Mouse (Mus musculus): Measurements from ENCODE around the gene Blvrb. TPM values are rescaled to one million over a fixed set of nuclear protein-coding genes. Genes with fewer than 3 reads are reported as not detected.
"Not testable (repeated sequence)": the region's sequence is repeated elsewhere in the genome, so short reads cannot be mapped to it uniquely, and the experiment has no call there.

Blvrb gene
- total and polyA plus RNA-seq, 2 experiments from 2014 or later = 19.7 to 23.4 TPM

DNA sequence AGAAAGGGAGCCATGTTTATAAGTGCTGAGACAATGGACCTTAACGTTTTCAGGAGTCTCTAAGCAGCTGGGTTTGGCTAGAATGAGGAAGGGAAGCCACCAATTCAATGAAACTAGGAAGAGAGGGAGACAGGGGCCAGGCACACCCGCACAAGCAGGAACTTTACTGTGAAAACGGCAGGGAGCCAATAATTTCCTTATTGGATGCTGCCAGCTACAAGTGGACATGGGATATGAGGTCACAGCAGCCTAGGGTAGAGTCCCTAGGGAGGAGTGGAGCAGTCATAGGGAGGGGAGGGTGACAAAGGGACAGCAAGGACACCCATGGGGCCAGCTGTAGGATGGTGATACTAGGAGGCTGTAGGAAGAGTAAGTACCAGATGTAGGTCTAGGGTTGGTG is 45.2 kb downstream of the Blvrb start:
- TF ChIP-seq CTCF (IDR thresholded peaks at IDR 0.05; ENCODE audit: low read depth) = no peak
- H3K4me3 ChIP-seq (ENCODE audit: low read length) = no peak overlapping the region
- WGBS = 65% methylated on average over 3 of the region's 3 CpGs
- H3K9ac ChIP-seq (replicated peaks; ENCODE audit: low read length) = no peak overlapping the region
- no peak overlapping the region for H3K4me2 ChIP-seq (ENCODE audit: low read depth, low read length)
- H3K4me1 ChIP-seq (ENCODE audit: insufficient read depth, low read length) = no peaks in the 10 kb centered on the region
- no peaks in the 10 kb centered on the region for H3K27me3 ChIP-seq (ENCODE audit: insufficient read depth, low read length)
- no peak overlapping the region for H3K27ac ChIP-seq
- DNase-seq (ENCODE audit: low spot score) = no peak
- H3K36me3 ChIP-seq (ENCODE audit: insufficient read depth, low read length) = no peaks in the 10 kb centered on the region
- no peaks in the 10 kb centered on the region for H3K9me3 ChIP-seq (ENCODE audit: low read length)
- ATAC-seq = no peak

GRCm38 (mm10) chr7:27493450-27493849 is 45.7 kb downstream of the Blvrb start:
- no peak for TF ChIP-seq CTCF (IDR thresholded peaks at IDR 0.05; ENCODE audit: low read depth)
- H3K27ac ChIP-seq = no peak overlapping the region
- no peak overlapping the region for H3K4me2 ChIP-seq (ENCODE audit: low read depth, low read length)
- no peak for DNase-seq (ENCODE audit: low spot score)
- H3K4me1 ChIP-seq (ENCODE audit: insufficient read depth, low read length) = no peaks in the 10 kb centered on the region
- WGBS = 83% methylated on average over 5 of the region's 5 CpGs
- H3K27me3 ChIP-seq (ENCODE audit: insufficient read depth, low read length) = no peaks in the 10 kb centered on the region
- no peak overlapping the region for H3K4me3 ChIP-seq (ENCODE audit: low read length)
- no peak for ATAC-seq
- no peak overlapping the region for H3K9ac ChIP-seq (replicated peaks; ENCODE audit: low read length)
- no peaks in the 10 kb centered on the region for H3K36me3 ChIP-seq (ENCODE audit: insufficient read depth, low read length)
- no peaks in the 10 kb centered on the region for H3K9me3 ChIP-seq (ENCODE audit: low read length)

DNA sequence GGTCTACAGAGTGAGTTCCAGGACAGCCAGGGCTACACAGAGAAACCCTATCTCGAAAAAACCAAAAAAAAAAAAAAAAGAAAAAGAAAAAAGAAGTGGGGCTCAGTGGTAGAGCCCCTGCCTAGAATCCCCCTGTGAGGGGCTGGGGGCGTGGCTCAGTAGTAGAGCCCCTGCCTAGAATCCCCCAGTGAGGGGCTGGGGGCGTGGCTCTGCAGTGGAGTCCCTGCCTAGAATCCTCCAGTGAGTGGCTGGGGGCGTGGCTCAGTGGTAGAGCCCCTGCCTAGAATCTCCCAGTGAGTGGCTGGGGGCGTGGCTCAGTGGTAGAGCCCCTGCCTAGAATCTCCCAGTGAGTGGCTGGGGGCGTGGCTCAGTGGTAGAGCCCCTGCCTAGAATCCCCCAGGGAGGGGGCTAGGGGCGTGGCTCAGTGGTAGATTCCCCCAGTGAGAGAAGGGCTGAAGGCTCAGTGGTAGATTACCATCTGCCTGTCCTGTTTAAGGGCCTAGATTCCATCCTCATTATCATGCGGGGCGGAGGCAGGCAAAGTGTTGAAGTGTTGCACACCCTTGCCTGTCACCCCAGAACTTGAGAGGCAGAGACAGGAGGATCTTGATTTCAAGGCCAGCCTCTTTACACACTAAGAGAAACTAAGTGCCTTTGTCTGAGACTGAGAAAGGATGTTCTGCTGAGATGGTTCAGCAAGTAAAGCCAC is 47.0 kb downstream of the Blvrb start:
- not testable (repeated sequence) for H3K4me1 ChIP-seq (ENCODE audit: insufficient read depth, low read length); H3K4me2 ChIP-seq (ENCODE audit: low read depth, low read length); H3K36me3 ChIP-seq (ENCODE audit: insufficient read depth, low read length); H3K4me3 ChIP-seq (ENCODE audit: low read length); DNase-seq (ENCODE audit: low spot score); H3K9me3 ChIP-seq (ENCODE audit: low read length); ATAC-seq; H3K27me3 ChIP-seq (ENCODE audit: insufficient read depth, low read length); H3K27ac ChIP-seq; H3K9ac ChIP-seq (replicated peaks; ENCODE audit: low read length)
- 90% methylated on average over 8 of the region's 9 CpGs for WGBS

DNA sequence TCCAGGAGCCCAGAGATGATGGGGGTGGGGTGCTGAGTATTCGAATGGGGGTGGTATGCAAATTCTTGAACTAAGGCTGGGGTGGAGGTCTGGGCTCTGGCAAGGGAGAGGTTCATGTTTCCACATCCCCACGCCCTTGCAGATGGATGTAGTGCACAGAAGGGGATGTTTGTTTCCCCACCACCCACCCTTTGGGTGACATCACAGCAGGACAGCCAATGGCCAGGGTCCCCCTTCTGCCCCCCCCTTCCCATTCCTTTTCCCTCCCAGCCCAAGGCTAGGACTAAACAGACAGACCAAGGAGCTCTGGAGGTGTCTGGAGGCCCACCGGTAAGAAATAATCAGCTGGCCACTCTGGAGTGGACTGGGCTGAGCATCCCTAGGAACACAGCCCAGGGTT is 51.3 kb downstream of the Blvrb start, which contains the start of gene Prx:
TSS of gene Prx (plus strand) at position 289 of the 400 bp plus-strand sequence.
- no peaks in the 10 kb centered on the region for H3K9me3 ChIP-seq (ENCODE audit: low read length)
- no peak for TF ChIP-seq CTCF (IDR thresholded peaks at IDR 0.05; ENCODE audit: low read depth)
- no peaks in the 10 kb centered on the region for H3K27me3 ChIP-seq (ENCODE audit: insufficient read depth, low read length)
- H3K27ac ChIP-seq = no peak within 1 kb of the TSS
- ATAC-seq (no peak), DNase-seq (ENCODE audit: low spot score) (no peak)
- no peak within 1 kb of the TSS for H3K9ac ChIP-seq (replicated peaks; ENCODE audit: low read length)
- no peak within 1 kb of the TSS for H3K4me3 ChIP-seq (ENCODE audit: low read length)
- H3K4me1 ChIP-seq (ENCODE audit: insufficient read depth, low read length) = no peaks in the 10 kb centered on the region
- H3K4me2 ChIP-seq (ENCODE audit: low read depth, low read length) = no peak within 1 kb of the TSS
- H3K36me3 ChIP-seq (ENCODE audit: insufficient read depth, low read length) = no peaks in the 10 kb centered on the region
- WGBS = 62% methylated on average over 3 of the region's 3 CpGs

- no peaks in the 10 kb centered on the region for H3K4me1 ChIP-seq (ENCODE audit: insufficient read depth, low read length)
- no peaks in the 10 kb centered on the region for H3K36me3 ChIP-seq (ENCODE audit: insufficient read depth, low read length)
- H3K4me2 ChIP-seq (ENCODE audit: low read depth, low read length) = no peak overlapping the region
- H3K4me3 ChIP-seq (ENCODE audit: low read length) = no peak overlapping the region
- no peak for TF ChIP-seq CTCF (IDR thresholded peaks at IDR 0.05; ENCODE audit: low read depth)
- 71% methylated on average over 4 of the region's 4 CpGs for WGBS
- H3K9me3 ChIP-seq (ENCODE audit: low read length) = no peaks in the 10 kb centered on the region
- ATAC-seq (no peak), DNase-seq (ENCODE audit: low spot score) (no peak)
- H3K27ac ChIP-seq = no peak overlapping the region
- no peak overlapping the region for H3K9ac ChIP-seq (replicated peaks; ENCODE audit: low read length)
- no peaks in the 10 kb centered on the region for H3K27me3 ChIP-seq (ENCODE audit: insufficient read depth, low read length)
Observed at GRCm38 (mm10) chr7:27501620-27502019, 53.8 kb downstream of the Blvrb start.

DNA sequence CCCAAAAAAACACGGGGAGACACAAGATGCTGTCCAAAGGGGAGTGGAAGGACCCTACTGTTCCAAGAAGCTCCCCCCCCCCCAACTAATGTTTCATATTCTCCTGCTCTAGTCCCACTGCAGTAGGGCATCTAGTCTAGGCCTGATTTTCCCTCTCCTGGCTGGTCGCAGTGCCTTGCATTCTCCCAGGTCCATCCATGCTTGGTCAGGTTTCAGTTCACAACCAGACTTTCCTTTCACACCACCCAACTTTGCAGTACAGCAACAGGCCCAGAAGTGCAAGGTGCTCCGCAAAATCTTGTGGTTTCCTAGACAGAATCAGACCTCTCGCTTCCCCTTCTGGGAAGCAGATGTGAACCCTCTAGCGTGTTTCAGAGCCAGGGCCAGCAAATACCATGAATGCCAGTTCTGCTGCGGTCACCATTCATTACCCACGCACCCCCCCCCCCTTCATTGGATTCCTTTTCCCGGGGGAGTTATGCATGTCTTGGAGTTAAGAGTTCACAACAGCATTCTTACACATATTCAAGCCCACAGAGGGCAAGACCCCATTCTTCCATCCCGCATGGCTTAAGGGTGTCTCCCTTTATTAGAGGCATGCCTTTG is 59.1 kb downstream of the Blvrb start:
- H3K36me3 ChIP-seq (ENCODE audit: insufficient read depth, low read length) = no peaks in the 10 kb centered on the region
- peak overlapping the region; percentile 44 for H3K4me3 ChIP-seq (ENCODE audit: low read length)
- peak overlapping the region; percentile 94; the same call in 1 of the 2 replicates for H3K27ac ChIP-seq
- no peaks in the 10 kb centered on the region for H3K27me3 ChIP-seq (ENCODE audit: insufficient read depth, low read length)
- H3K4me1 ChIP-seq (ENCODE audit: insufficient read depth, low read length) = 0 out of 2 replicates have a peak, but pooled peaks cover 5% of the 10 kb centered on the region
- no peak for ATAC-seq
- DNase-seq (ENCODE audit: low spot score) = no peak
- H3K9me3 ChIP-seq (ENCODE audit: low read length) = no peaks in the 10 kb centered on the region
- no peak overlapping the region for H3K9ac ChIP-seq (replicated peaks; ENCODE audit: low read length)
- TF ChIP-seq CTCF (IDR thresholded peaks at IDR 0.05; ENCODE audit: low read depth) = no peak
- peak overlapping the region; percentile 53 for H3K4me2 ChIP-seq (ENCODE audit: low read depth, low read length)
- 37% methylated on average over 9 of the region's 9 CpGs for WGBS

All from hindbrain, postnatal 0 days (tissue).